Mouse (Mus musculus) heart, postnatal 0 days (tissue): ENCODE results near the gene Cnbd2.

Source experiments
- CTCF ChIP-seq: IDR thresholded peaks from 2 replicates; pipeline ENCODE4 v1.5.1; 2016; ENCODE audit warnings: antibody characterized with exemption, control low read depth, low read depth
- EP300 ChIP-seq: IDR thresholded peaks from 2 replicates; pipeline ENCODE4 v1.6.1; 2016; ENCODE audit warnings: antibody characterized with exemption, low read depth

DNA sequence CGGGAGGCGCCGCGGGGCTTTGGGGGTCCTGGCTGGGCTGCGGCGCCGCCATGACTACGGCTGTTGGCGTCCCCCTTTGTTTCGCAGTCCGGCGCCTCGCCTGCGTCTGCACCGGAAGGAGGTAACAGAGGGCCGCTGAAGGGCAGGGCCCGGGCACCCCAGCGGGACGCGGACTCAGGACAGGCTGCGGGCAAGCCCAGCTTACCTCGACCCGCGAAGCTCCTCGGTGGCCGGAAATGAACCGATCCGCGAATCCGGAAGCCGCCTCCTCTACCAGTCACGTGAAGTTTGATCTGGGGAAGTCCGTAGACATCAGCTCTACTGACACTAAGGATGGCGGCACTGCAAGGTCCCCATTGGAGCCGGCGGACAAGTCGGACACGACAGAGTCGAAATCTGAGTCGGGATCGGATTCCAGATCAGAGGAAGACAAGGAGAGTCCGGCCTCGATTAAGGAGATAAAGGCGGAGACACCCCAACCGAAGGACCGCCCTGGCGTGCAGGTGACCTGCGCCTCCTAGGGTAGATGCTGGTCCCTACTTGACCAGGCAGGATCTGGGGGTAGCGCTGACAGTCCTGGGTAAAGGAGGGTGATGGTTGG is at the start of gene Cnbd2, which contains the start of gene Scand1:
- TF ChIP-seq EP300: no peak
- TF ChIP-seq CTCF: peak; percentile 20
